Mouse (Mus musculus): ENCODE data around the gene Flnb. TPM values are rescaled to one million over a fixed set of nuclear protein-coding genes. Genes with fewer than 3 reads are reported as not detected.

Gene Flnb
- polyA plus RNA-seq, 1 experiment = 326 TPM

- no peak for TF ChIP-seq EP300 (IDR thresholded peaks at IDR 0.05; ENCODE audit: insufficient read depth, low read depth, low read length)
- no peak for TF ChIP-seq POLR2A (IDR thresholded peaks at IDR 0.05; ENCODE audit: insufficient read depth, low read length)
- no peak for TF ChIP-seq CTCF (IDR thresholded peaks at IDR 0.05; ENCODE audit: low read depth, low read length)
- H3K36me3 ChIP-seq (ENCODE audit: control insufficient read depth, insufficient read depth, low read length, poor library complexity, severe bottlenecking) = no peaks in the 10 kb centered on the region
- no peak overlapping the region for H3K4me3 ChIP-seq (ENCODE audit: low read depth, low read length)
- H3K9me3 ChIP-seq (replicated peaks; ENCODE audit: control insufficient read depth, insufficient read depth, low read length, poor library complexity, severe bottlenecking) = no peaks in the 10 kb centered on the region
- no peak overlapping the region for H3K9ac ChIP-seq (ENCODE audit: low read depth, poor library complexity, severe bottlenecking)
- no peaks in the 10 kb centered on the region for H3K4me1 ChIP-seq (ENCODE audit: control insufficient read depth, insufficient read depth, low read length)
- H3K27ac ChIP-seq (ENCODE audit: insufficient read depth, low read length) = no peak overlapping the region
- H3K27me3 ChIP-seq (ENCODE audit: control insufficient read depth, insufficient read depth, low read length, poor library complexity, severe bottlenecking) = no peaks in the 10 kb centered on the region
Measured at GRCm38 (mm10) chr14:7989371-7989770, 171.6 kb downstream of the Flnb start.

- Histone ChIP-seq H3K9ac (ENCODE audit: low read depth, poor library complexity, severe bottlenecking) (no peak overlapping the region), H3K36me3 (ENCODE audit: control insufficient read depth, insufficient read depth, low read length, poor library complexity, severe bottlenecking) (no peaks in the 10 kb centered on the region), H3K4me1 (ENCODE audit: control insufficient read depth, insufficient read depth, low read length) (no peaks in the 10 kb centered on the region), H3K27me3 (ENCODE audit: control insufficient read depth, insufficient read depth, low read length, poor library complexity, severe bottlenecking) (no peaks in the 10 kb centered on the region), H3K9me3 (replicated peaks; ENCODE audit: control insufficient read depth, insufficient read depth, low read length, poor library complexity, severe bottlenecking) (no peaks in the 10 kb centered on the region), H3K27ac (ENCODE audit: insufficient read depth, low read length) (no peak overlapping the region), H3K4me3 (ENCODE audit: low read depth, low read length) (no peak overlapping the region)
- no peak for TF ChIP-seq CTCF (IDR thresholded peaks at IDR 0.05; ENCODE audit: low read depth, low read length)
- TF ChIP-seq EP300 (IDR thresholded peaks at IDR 0.05; ENCODE audit: insufficient read depth, low read depth, low read length) = no peak
- no peak for TF ChIP-seq POLR2A (IDR thresholded peaks at IDR 0.05; ENCODE audit: insufficient read depth, low read length)
Measured at GRCm38 (mm10) chr14:7989961-7990360, 172.2 kb downstream of the Flnb start.

- Histone ChIP-seq H3K27ac (ENCODE audit: insufficient read depth, low read length) (no peak overlapping the region), H3K27me3 (ENCODE audit: control insufficient read depth, insufficient read depth, low read length, poor library complexity, severe bottlenecking) (no peaks in the 10 kb centered on the region), H3K4me3 (ENCODE audit: low read depth, low read length) (no peak overlapping the region), H3K9me3 (replicated peaks; ENCODE audit: control insufficient read depth, insufficient read depth, low read length, poor library complexity, severe bottlenecking) (no peaks in the 10 kb centered on the region), H3K4me1 (ENCODE audit: control insufficient read depth, insufficient read depth, low read length) (no peaks in the 10 kb centered on the region), H3K36me3 (ENCODE audit: control insufficient read depth, insufficient read depth, low read length, poor library complexity, severe bottlenecking) (no peaks in the 10 kb centered on the region), H3K9ac (ENCODE audit: low read depth, poor library complexity, severe bottlenecking) (no peak overlapping the region)
- no peak for TF ChIP-seq POLR2A (IDR thresholded peaks at IDR 0.05; ENCODE audit: insufficient read depth, low read length)
- TF ChIP-seq CTCF (IDR thresholded peaks at IDR 0.05; ENCODE audit: low read depth, low read length) = no peak
- no peak for TF ChIP-seq EP300 (IDR thresholded peaks at IDR 0.05; ENCODE audit: insufficient read depth, low read depth, low read length)
Measured at GRCm38 (mm10) chr14:7991108-7991776, 173.5 kb downstream of the Flnb start.

DNA sequence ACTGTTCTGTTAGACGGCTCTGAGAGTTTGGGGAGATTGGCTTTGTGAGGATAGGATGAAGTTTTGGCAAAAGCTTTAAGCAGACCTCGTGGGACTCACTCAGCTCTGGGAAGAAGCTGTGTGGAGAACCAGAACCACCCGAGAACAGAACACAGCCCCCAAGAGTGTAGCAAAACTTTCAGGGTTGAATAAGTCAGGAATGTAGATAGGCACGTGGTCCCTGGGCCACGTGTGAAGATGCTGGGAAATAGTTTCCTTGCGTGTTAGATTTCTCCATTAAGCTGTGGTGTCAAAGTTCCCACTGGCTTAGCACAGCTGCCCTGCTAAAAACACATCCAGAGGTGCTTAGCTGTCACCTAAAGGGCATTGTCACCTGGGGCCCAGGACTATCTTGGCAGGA lies 174.4 kb downstream of the Flnb start:
- H3K4me3 ChIP-seq (ENCODE audit: low read depth, low read length) = no peak overlapping the region
- TF ChIP-seq CTCF (IDR thresholded peaks at IDR 0.05; ENCODE audit: low read depth, low read length) (no peak), EP300 (IDR thresholded peaks at IDR 0.05; ENCODE audit: insufficient read depth, low read depth, low read length) (no peak), POLR2A (IDR thresholded peaks at IDR 0.05; ENCODE audit: insufficient read depth, low read length) (no peak)

DNA sequence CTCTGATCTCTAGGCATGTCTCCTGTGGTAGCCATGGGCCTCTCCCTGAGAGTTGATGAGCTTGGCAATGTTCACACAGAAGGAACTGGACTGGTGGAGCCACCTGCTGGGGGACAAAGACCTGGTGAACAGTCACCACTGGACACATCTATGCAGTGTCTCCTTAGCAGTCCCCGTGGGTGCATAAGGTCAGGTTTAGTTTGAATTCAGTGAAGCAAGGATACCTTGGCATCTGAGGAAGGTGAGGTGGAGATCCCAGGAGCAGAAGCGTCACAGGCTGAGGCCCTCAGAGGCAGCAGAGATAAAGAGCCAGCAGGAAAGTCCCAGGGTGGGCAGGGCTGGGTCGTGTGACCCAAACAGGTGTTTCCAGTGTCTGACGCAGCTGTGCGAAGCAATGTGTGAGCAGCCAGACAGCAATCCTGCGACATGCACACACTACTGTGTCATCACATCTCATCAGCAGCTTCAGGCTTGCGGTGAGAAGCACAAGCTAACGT lies 176.6 kb downstream of the Flnb start, which contains the start of gene Dnase1l3:
Gene Dnase1l3, minus strand, starts transcription at position 303 of the 497 bp plus-strand sequence.
- Histone ChIP-seq H3K36me3 (ENCODE audit: control insufficient read depth, insufficient read depth, low read length, poor library complexity, severe bottlenecking) (no peaks in the 10 kb centered on the region), H3K27ac (ENCODE audit: insufficient read depth, low read length) (no peak within 1 kb of the TSS), H3K9ac (ENCODE audit: low read depth, poor library complexity, severe bottlenecking) (no peak within 1 kb of the TSS), H3K4me1 (ENCODE audit: control insufficient read depth, insufficient read depth, low read length) (no peaks in the 10 kb centered on the region), H3K27me3 (ENCODE audit: control insufficient read depth, insufficient read depth, low read length, poor library complexity, severe bottlenecking) (no peaks in the 10 kb centered on the region), H3K9me3 (replicated peaks; ENCODE audit: control insufficient read depth, insufficient read depth, low read length, poor library complexity, severe bottlenecking) (no peaks in the 10 kb centered on the region), H3K4me3 (ENCODE audit: low read depth, low read length) (no peak within 1 kb of the TSS)
- TF ChIP-seq CTCF (IDR thresholded peaks at IDR 0.05; ENCODE audit: low read depth, low read length) = peak; percentile 67
- no peak for TF ChIP-seq EP300 (IDR thresholded peaks at IDR 0.05; ENCODE audit: insufficient read depth, low read depth, low read length)
- TF ChIP-seq POLR2A (IDR thresholded peaks at IDR 0.05; ENCODE audit: insufficient read depth, low read length) = no peak

More for the DNA sequence above, 174.4 kb downstream of the Flnb start:
- Histone ChIP-seq H3K4me1 (ENCODE audit: control insufficient read depth, insufficient read depth, low read length) (no peaks in the 10 kb centered on the region), H3K9ac (ENCODE audit: low read depth, poor library complexity, severe bottlenecking) (no peak overlapping the region), H3K27me3 (ENCODE audit: control insufficient read depth, insufficient read depth, low read length, poor library complexity, severe bottlenecking) (no peaks in the 10 kb centered on the region), H3K36me3 (ENCODE audit: control insufficient read depth, insufficient read depth, low read length, poor library complexity, severe bottlenecking) (no peaks in the 10 kb centered on the region), H3K27ac (ENCODE audit: insufficient read depth, low read length) (no peak overlapping the region), H3K9me3 (replicated peaks; ENCODE audit: control insufficient read depth, insufficient read depth, low read length, poor library complexity, severe bottlenecking) (no peaks in the 10 kb centered on the region)

GRCm38 (mm10) chr14:7997255-7997696 lies 179.5 kb downstream of the Flnb start:
- H3K4me3 ChIP-seq (ENCODE audit: low read depth, low read length) = 0 out of 2 replicates have a peak overlapping the region, but pooled peaks have one; percentile 9
- H3K36me3 ChIP-seq (ENCODE audit: control insufficient read depth, insufficient read depth, low read length, poor library complexity, severe bottlenecking) = no peaks in the 10 kb centered on the region
- TF ChIP-seq CTCF (IDR thresholded peaks at IDR 0.05; ENCODE audit: low read depth, low read length) (peak; percentile 91), POLR2A (IDR thresholded peaks at IDR 0.05; ENCODE audit: insufficient read depth, low read length) (no peak)
- no peaks in the 10 kb centered on the region for H3K9me3 ChIP-seq (replicated peaks; ENCODE audit: control insufficient read depth, insufficient read depth, low read length, poor library complexity, severe bottlenecking)
- peaks cover 4% of the 10 kb centered on the region for H3K27me3 ChIP-seq (ENCODE audit: control insufficient read depth, insufficient read depth, low read length, poor library complexity, severe bottlenecking)
- no peak overlapping the region for H3K27ac ChIP-seq (ENCODE audit: insufficient read depth, low read length)
- H3K9ac ChIP-seq (ENCODE audit: low read depth, poor library complexity, severe bottlenecking) = no peak overlapping the region
- H3K4me1 ChIP-seq (ENCODE audit: control insufficient read depth, insufficient read depth, low read length) = no peaks in the 10 kb centered on the region

Data from ES-Bruce4 (cell line).